Mouse (Mus musculus) lung, postnatal 10 days (tissue): ENCODE measurements at regions not wholly inside any gene's neighbourhood (a gene's known extent, or its start where the extent isn't known, plus 50 kb on each side); places are given as distances from the start of the nearest gene placed in this dataset.
A peak's percentile ranks its signal among the peaks of the same experiment; 100 is the strongest.

Source experiments
- DNase-seq: peaks from one replicate; pipeline ENCODE4 v3.0.0; 2021

GRCm38 (mm10) chr14:25137312-25137711 lies 321.7 kb upstream of the Zmiz1 start:
- no peak for DNase-seq

GRCm38 (mm10) chr14:25138485-25138884 lies 320.5 kb upstream of the Zmiz1 start:
- DNase-seq: peak; percentile 82

- no peak for DNase-seq
Measured at GRCm38 (mm10) chr14:25141933-25142332, 317.1 kb upstream of the Zmiz1 start.

DNA sequence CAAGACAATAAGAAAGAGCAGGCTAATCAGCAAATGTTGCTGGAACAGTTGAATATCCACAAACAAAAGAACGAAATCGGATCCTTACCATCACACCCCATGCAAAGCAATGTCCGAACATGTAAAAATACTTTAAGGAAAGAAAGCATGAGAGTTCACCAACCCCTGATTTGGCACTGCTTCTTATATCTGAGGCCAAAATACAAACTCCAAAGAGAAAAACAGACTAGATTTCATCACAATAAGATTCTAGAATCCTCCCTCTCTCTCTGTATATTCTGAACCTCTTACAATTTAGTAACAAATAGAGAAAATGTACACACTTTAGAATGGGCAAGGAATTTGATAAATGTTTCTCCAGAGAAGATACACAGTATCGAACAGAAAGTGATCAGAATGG lies 315.9 kb upstream of the Zmiz1 start:
- no peak for DNase-seq

DNA sequence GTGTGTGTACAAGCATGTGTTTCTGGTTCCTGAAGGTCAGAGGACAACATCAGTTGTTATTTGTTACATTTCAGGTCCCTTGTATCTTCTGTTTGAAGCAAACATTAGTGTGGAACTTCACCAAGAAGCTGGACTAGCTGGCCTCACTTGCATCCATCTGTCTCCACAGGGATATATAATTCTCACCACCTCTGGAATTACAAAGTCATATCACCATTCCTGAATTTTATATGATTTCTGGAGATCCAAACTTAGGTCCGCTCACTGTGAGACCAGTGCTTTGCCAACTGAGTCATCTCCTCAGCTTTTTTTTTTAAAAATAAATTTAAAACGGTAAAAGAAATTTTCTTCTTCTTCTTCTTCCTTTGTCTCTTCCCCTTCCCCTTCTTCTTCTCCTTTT lies 311.3 kb upstream of the Zmiz1 start:
- DNase-seq: no peak

DNA sequence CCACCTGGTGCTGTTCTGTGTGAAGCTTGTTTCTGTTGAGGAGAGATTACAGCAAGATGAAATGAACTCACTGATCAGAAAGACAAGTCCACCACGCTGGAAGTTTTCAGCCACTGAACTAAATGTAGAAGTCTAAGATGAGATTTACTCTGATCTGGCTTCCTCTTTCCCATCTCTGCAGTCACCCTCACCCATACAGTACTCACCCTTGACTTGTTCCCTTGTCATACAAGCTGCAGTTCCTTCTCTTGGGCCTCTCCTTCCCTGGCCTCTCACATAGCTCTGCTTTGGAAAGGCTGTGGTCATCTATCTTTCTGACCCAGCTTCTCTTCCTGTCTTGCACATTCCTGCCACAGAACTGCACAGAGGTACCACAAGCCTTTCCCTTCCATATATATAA lies 308.0 kb upstream of the Zmiz1 start:
- DNase-seq: no peak

- no peak for DNase-seq
Measured at GRCm38 (mm10) chr14:25151485-25151884, 307.5 kb upstream of the Zmiz1 start.

- DNase-seq: no peak
Measured at GRCm38 (mm10) chr14:25153573-25153972, 305.4 kb upstream of the Zmiz1 start.

- no peak for DNase-seq
Measured at GRCm38 (mm10) chr14:25154180-25154579, 304.8 kb upstream of the Zmiz1 start.

- no peak for DNase-seq
Measured at GRCm38 (mm10) chr14:25155008-25155783, 303.8 kb upstream of the Zmiz1 start.

DNA sequence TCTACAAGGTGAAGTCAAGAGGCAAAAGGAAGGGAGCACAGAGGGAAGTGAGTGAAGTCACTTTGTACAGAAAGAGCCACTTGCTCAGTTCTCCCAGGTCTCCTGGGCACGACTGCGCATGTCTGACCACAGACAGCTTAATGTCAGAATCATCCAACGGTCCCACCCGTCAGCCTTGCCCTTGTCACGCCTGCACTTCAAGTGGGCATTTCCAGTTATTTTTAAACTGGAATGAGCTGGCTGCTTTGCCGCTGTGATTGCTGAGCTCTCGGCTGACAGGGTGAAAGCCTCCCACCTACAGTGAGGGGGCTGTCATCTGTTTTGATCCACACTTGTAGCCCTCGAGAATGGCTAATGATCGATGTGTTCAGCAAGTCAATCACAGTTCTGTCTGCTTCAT lies 302.8 kb upstream of the Zmiz1 start:
- peak; percentile 38 for DNase-seq

DNA sequence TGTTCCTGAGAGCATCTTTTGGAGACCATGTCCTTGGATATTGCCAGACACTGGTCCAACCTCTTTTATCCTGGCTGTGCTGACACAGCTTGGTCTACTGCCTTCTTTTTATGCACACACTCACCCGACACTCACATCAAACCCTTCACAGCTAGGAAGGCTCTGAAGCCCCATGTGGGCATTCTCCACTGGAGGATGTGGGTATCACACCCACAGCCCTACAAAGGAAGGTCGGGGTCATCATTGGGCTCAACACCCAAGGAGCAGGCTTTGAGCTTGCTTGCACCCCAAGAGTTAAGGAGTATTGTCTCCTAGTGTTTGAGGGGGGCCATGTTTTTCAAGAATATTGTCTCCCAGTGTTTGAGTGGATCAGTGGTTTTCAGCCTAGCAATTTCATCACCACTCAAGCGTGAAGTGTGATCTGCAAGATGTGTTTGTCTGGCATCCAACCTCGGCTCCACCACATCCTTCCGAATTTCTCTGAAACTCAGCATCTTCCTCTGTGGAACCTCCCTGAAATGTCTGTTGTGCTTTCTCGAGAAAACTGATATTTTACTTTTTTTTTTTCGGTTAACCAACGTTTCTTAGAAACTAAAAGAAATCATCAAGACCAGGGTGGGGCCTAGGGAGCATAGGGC lies 297.2 kb upstream of the Zmiz1 start:
- DNase-seq: no peak

GRCm38 (mm10) chr14:25166217-25166616 lies 292.8 kb upstream of the Zmiz1 start:
- DNase-seq: no peak

GRCm38 (mm10) chr14:25167604-25168003 lies 291.4 kb upstream of the Zmiz1 start:
- DNase-seq: peak; percentile 40

DNA sequence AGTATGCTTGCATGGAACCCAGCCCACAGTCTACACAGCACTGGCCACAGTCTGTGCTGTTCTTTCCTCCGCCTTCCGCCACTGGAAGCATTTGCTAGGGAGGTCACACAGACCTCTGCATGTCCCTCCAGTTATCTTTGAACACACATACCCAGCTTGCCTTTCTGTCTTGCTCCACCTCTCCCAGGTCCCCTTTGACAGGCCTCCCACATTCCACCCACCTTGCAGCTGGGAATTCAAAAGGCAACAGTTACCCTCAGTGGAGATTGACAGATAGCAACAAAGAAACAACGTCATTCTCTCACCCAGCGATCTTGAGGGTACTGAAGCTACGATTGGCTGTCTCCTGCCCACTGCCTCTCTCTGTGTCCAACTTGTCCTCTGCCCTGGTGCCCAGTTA lies 290.7 kb upstream of the Zmiz1 start:
- DNase-seq: no peak

DNA sequence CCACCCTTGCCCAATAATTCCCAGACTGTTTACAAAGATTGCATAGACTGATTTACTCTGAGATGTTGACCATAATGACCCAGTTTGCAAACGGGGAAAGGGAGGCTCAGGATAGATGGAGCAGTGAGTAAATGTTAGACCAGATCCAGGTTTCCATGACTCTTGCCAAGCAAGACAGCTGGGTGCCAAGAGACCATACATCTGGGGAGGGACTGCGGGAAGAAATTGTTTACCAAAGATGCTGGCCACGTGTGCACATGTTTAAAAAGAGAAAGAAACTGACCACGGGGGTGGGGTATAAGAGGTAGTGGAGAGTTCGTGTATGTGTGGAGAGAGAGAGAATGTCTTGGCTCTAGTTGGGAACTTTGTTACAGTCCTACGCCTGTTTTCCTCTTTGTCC lies 285.7 kb upstream of the Zmiz1 start:
- no peak for DNase-seq

DNA sequence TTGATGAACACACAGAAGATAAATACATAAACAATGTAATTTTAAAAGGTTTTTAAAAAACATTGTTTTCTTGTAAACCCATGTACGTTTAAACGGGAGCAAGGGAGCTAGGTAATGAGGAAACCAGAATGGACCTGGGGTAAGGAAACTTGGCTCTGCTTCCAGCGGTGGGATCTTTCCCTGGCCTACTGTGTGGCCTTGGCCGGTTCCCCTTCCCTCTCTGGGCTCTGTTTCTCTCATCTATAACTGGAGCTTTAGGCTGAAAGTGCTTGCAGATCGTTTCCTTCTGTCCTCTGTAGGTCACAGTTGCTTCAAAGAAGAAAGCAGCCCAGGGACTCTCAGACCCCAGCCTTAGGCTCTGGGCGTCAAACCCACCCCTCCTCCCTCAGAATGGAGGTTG lies 285.1 kb upstream of the Zmiz1 start:
- DNase-seq: no peak

DNA sequence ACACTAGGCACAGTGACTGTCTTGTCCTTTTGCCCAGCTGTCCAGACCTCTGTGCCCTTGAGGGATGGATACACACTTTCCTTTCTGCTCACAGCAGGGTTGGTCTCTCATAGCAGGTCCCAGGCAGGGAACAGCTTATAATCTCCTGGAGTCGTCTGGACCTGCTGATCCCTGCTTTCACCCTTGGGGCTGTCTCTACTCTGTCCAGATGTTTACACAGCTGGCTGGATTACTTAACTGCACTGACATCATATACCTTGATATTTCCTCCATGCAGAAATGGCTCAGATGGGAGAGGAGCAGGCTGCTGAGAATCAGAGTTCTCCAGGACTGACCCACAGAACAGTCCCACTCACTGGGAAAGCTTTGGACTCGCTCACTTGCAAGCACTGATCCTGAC lies 284.6 kb upstream of the Zmiz1 start:
- no peak for DNase-seq

- no peak for DNase-seq
Measured at GRCm38 (mm10) chr14:25176206-25176605, 282.8 kb upstream of the Zmiz1 start.

DNA sequence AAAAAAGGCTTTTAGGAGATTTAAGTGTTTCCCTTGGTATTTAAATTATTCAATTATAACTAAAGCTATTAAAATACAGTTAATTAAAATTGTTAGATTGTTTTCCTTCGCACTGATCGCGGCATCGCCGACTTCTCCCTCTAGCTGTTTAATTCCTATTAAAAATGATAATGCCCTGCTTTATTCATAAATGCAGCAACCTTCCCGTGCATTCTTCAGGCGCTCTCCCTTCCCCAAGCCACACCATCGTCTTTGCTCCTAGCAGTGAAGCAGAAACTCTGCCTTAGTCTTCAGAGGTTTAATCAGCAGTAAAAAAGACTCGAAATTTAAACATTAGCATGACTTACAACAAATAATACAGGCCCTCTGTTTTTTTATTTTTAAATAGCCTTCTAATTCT lies 278.9 kb upstream of the Zmiz1 start:
- DNase-seq: no peak

- DNase-seq: no peak
Measured at GRCm38 (mm10) chr14:25181406-25181805, 277.6 kb upstream of the Zmiz1 start.

DNA sequence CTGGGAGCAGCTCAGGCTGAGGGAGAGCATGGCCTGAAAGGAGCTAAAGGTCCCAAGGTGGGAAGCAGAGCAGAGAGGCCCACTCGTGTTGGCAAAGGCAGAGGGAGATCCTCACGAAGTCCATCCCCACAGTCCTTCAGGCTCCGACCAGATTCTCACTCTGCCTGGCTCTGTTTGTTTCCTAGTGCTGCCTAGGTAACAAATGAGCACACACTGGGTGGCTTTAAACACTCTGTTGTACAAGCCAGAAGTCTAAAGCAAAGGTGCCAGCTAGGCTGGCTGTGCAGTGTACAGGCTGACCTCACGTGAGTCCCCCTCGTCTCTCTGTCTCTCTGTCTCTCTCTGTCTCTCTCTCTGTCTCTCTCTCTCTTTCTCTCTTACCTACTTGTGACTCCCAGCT lies 274.9 kb upstream of the Zmiz1 start:
- DNase-seq: peak; percentile 41

DNA sequence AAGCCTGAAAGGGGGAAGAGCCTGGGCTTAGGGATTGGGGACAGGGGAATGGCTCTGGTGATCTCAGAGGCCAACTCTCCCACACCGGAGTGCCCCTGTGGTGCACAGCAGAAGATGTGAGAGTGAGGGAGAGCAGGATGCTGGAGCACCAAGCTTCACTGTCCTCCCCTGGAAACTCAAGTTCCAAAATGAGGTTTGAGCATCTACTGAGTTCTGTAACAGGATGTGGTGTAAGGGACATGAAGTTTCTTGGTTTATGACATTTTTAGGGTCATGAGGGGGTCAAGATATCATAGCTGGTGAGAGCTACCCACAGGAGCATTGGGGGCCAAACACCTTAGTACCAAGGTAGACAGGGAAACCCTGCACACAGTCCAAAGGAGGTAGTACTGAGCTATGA lies 274.1 kb upstream of the Zmiz1 start:
- DNase-seq: no peak

DNA sequence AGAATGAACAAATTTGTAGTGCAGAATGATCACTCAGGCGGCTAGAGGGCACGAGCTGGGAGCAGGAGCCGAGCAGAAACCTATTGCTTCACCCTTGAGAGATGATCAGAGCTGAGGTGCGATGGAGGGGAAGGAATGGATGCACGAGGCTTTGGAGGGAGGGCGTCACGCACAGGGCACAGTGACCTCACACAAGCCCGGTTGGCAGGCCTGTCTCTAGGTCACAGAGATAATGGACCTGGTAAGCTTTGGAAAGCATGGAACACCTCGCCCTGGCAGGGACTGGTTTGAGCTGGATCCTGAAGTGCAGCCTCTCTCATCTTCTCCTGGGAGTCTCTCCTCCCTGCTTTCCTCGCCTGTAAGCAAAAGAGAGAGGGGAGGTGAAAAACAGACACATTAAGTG lies 273.4 kb upstream of the Zmiz1 start:
- DNase-seq: no peak
